Mouse (Mus musculus): Measurements from ENCODE around the gene Clstn3. TPM values are rescaled to one million over a fixed set of nuclear protein-coding genes. Genes with fewer than 3 reads are reported as not detected.
"Not testable (repeated sequence)": the region's sequence is repeated elsewhere in the genome, so short reads cannot be mapped to it uniquely, and the experiment has no call there.

The Clstn3 gene
- total RNA-seq, 2 experiments from 2014 or later, result 0.66 to 1.0 TPM

- intact Hi-C loops (cut with DNase I), result no loop called here
- DNase-seq, result peak; percentile 31 to 40
Observed at GRCm38 (mm10) chr6:124481571-124481970, 17.0 kb upstream of the Clstn3 start.

GRCm38 (mm10) chr6:124480295-124480694, 15.7 kb upstream of the Clstn3 start:
- intact Hi-C loops (cut with DNase I), result no loop called here
- no peak for DNase-seq

GRCm38 (mm10) chr6:124479573-124479930, 15.0 kb upstream of the Clstn3 start:
- intact Hi-C loops (cut with DNase I), result no loop called here
- DNase-seq, result no peak

- intact Hi-C loops (cut with DNase I), result no loop called here
- no peak for DNase-seq
Observed at GRCm38 (mm10) chr6:124478874-124479572, 14.4 kb upstream of the Clstn3 start.

- no peak for DNase-seq
- intact Hi-C loops (cut with DNase I), result no loop called here
Observed at GRCm38 (mm10) chr6:124477922-124478651, 13.5 kb upstream of the Clstn3 start.

- no peak for DNase-seq
- intact Hi-C loops (cut with DNase I), result no loop called here
Observed at GRCm38 (mm10) chr6:124477221-124477655, 12.6 kb upstream of the Clstn3 start.

- intact Hi-C loops (cut with DNase I), result no loop called here
Observed at GRCm38 (mm10) chr6:124476796-124477195, 12.2 kb upstream of the Clstn3 start.

GRCm38 (mm10) chr6:124476216-124476615, 11.6 kb upstream of the Clstn3 start:
- DNase-seq, result no peak
- intact Hi-C loops (cut with DNase I), result no loop called here

More at GRCm38 (mm10) chr6:124476796-124477195, 12.2 kb upstream of the Clstn3 start:
- no peak for DNase-seq

- DNase-seq; intact Hi-C loops (cut with DNase I): not testable (repeated sequence)
Observed at GRCm38 (mm10) chr6:124475335-124476075, 10.9 kb upstream of the Clstn3 start.

- no peak for DNase-seq
- intact Hi-C loops (cut with DNase I), result no loop called here
Observed at GRCm38 (mm10) chr6:124474621-124475020, 10.0 kb upstream of the Clstn3 start.

GRCm38 (mm10) chr6:124472801-124473200, 8.2 kb upstream of the Clstn3 start:
- intact Hi-C loops (cut with DNase I), result no loop called here
- DNase-seq, result no peak

GRCm38 (mm10) chr6:124471783-124472638, 7.4 kb upstream of the Clstn3 start:
- DNase-seq, result not testable (repeated sequence)

GRCm38 (mm10) chr6:124471121-124471520, 6.5 kb upstream of the Clstn3 start:
- no peak for DNase-seq
- intact Hi-C loops (cut with DNase I), result no loop called here

More at GRCm38 (mm10) chr6:124471783-124472638, 7.4 kb upstream of the Clstn3 start:
- intact Hi-C loops (cut with DNase I), result not testable (repeated sequence)

GRCm38 (mm10) chr6:124465729-124466128, 1.1 kb upstream of the Clstn3 start:
- intact Hi-C loops (cut with DNase I), result no loop called here
- DNase-seq, result no peak

- intact Hi-C loops (cut with DNase I), result no loop called here
Observed at GRCm38 (mm10) chr6:124465299-124465698, 705 bp upstream of the Clstn3 start.

GRCm38 (mm10) chr6:124463881-124464291, 708 bp downstream of the Clstn3 start:
- intact Hi-C loops (cut with DNase I), result no loop called here
- no peak for DNase-seq

More at GRCm38 (mm10) chr6:124465299-124465698, 705 bp upstream of the Clstn3 start:
- DNase-seq, result no peak

GRCm38 (mm10) chr6:124459388-124459787, 5.2 kb downstream of the Clstn3 start:
- no peak for DNase-seq
- intact Hi-C loops (cut with DNase I), result no loop called here

GRCm38 (mm10) chr6:124458505-124458904, 6.1 kb downstream of the Clstn3 start:
- intact Hi-C loops (cut with DNase I), result no loop called here
- no peak for DNase-seq

- intact Hi-C loops (cut with DNase I), result no loop called here
- DNase-seq, result no peak
Observed at GRCm38 (mm10) chr6:124457827-124458226, 6.8 kb downstream of the Clstn3 start.

GRCm38 (mm10) chr6:124456243-124456642, 8.4 kb downstream of the Clstn3 start:
- intact Hi-C loops (cut with DNase I), result no loop called here
- no peak for DNase-seq

Data from gastrocnemius, postnatal 36 days (tissue).